In the genomic region with DNA sequence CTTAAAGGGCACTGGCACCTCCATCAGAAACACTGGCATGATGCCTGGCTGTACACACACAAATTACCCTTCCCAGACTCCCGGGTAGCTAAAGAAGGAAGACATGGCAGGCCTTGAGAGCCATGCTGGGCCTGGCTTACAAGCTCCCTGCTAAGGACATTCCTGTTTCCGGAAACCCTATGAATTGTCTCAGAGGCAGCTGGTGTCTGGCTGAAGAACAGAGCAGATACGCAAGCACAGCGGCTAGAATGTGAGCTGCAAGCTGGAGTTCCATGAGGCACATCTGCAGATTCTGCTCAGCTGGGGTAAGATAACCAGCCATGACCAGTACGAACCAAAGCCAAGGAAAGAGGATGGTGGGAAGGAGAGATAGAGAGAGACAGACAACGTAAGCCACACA, we compare ENCODE assay signal across 23 mouse cellular contexts.
DNase-seq lines count a peak whose midpoint lies in the region; ATAC-seq and TF ChIP-seq lines count a peak whose summit lies in the region.
"Had no signal": no experiment of that assay in that cellular context is flagged by ENCODE, and none has a peak within 500 bp of the region (broad histone marks: within the 10 kb centered on the region; RNA-seq: fewer than 3 reads in every experiment).

No protein-coding gene starts in this region.

- no peak for TF ChIP-seq POLR2A in cerebellum, adult 2 months (IDR thresholded peaks at IDR 0.05; ENCODE audit: borderline replicate concordance, insufficient read depth, low read length)

- no peaks in the 10 kb centered on the region for H3K4me1 ChIP-seq in cerebellum, adult 2 months (ENCODE audit: control insufficient read depth, insufficient read depth, low read length)
- no peaks in the 10 kb centered on the region for H3K4me1 ChIP-seq in heart, embryonic 11.5 days (ENCODE audit: control insufficient read depth, insufficient read depth, low read length)
- H3K4me1 ChIP-seq in intestine, embryonic 16.5 days (ENCODE audit: control insufficient read depth, insufficient read depth, low read length) = no peaks in the 10 kb centered on the region
- no peaks in the 10 kb centered on the region for H3K4me1 ChIP-seq in intestine, embryonic 15.5 days (replicated peaks)
- no peaks in the 10 kb centered on the region for H3K4me1 ChIP-seq in midbrain, postnatal 0 days (ENCODE audit: insufficient read depth, low read length)
- peaks cover 8% of the 10 kb centered on the region; the same call in 1 of the 2 replicates for H3K4me1 ChIP-seq in midbrain, embryonic 11.5 days (ENCODE audit: control insufficient read depth, insufficient read depth, low read length)
- H3K4me1 ChIP-seq: liver, embryonic 15.5 days had no signal

- 40% methylated on average over 6 of the region's 6 CpGs for WGBS in cerebellum, adult 2 months
- 71% methylated on average over 6 of the region's 6 CpGs for WGBS in heart, embryonic 11.5 days (ENCODE audit: insufficient replicate concordance)
- WGBS in intestine, embryonic 16.5 days = 77% methylated on average over 6 of the region's 6 CpGs
- 81% methylated on average over 6 of the region's 6 CpGs for WGBS in intestine, embryonic 15.5 days
- WGBS in midbrain, postnatal 0 days = 68% methylated on average over 6 of the region's 6 CpGs
- 93% methylated on average over 6 of the region's 6 CpGs for WGBS in midbrain, embryonic 11.5 days

- H3K36me3 ChIP-seq in heart, embryonic 11.5 days (ENCODE audit: control insufficient read depth, insufficient read depth, low read length) = no peaks in the 10 kb centered on the region
- no peaks in the 10 kb centered on the region for H3K36me3 ChIP-seq in intestine, embryonic 16.5 days (ENCODE audit: control insufficient read depth, insufficient read depth, low read length)
- H3K36me3 ChIP-seq in intestine, embryonic 15.5 days = no peaks in the 10 kb centered on the region
- H3K36me3 ChIP-seq in midbrain, postnatal 0 days (ENCODE audit: insufficient read depth, low read length) = no peaks in the 10 kb centered on the region
- H3K36me3 ChIP-seq in midbrain, embryonic 11.5 days (ENCODE audit: control insufficient read depth, insufficient read depth, low read length) = no peaks in the 10 kb centered on the region
- H3K36me3 ChIP-seq: embryonic facial prominence, embryonic 15.5 days; limb, embryonic 10.5 days; liver, embryonic 15.5 days; midbrain, embryonic 13.5 days had no signal

- H3K9ac ChIP-seq in heart, embryonic 11.5 days (ENCODE audit: low read depth, low read length) = no peak overlapping the region
- H3K9ac ChIP-seq in intestine, embryonic 16.5 days (ENCODE audit: low read depth, low read length) = no peak overlapping the region
- H3K9ac ChIP-seq in intestine, embryonic 15.5 days = no peak overlapping the region
- H3K9ac ChIP-seq in midbrain, postnatal 0 days (replicated peaks; ENCODE audit: low read length, poor library complexity, severe bottlenecking) = no peak overlapping the region
- no peak overlapping the region for H3K9ac ChIP-seq in midbrain, embryonic 11.5 days (ENCODE audit: low read length)
- H3K9ac ChIP-seq: embryonic facial prominence, embryonic 15.5 days; liver, embryonic 15.5 days; midbrain, embryonic 13.5 days had no signal

- TF ChIP-seq CTCF in cerebellum, adult 2 months (IDR thresholded peaks at IDR 0.05; ENCODE audit: borderline replicate concordance, insufficient read depth, low read depth, low read length) = no peak
- TF ChIP-seq CTCF in midbrain, postnatal 0 days (IDR thresholded peaks at IDR 0.05) = no peak

- H3K27me3 ChIP-seq in cerebellum, adult 2 months (ENCODE audit: control insufficient read depth, insufficient read depth, low read length) = no peaks in the 10 kb centered on the region
- H3K27me3 ChIP-seq in heart, embryonic 11.5 days (ENCODE audit: control insufficient read depth, insufficient read depth, low read length) = no peaks in the 10 kb centered on the region
- no peaks in the 10 kb centered on the region for H3K27me3 ChIP-seq in intestine, embryonic 16.5 days (replicated peaks; ENCODE audit: control insufficient read depth, insufficient read depth, low read length)
- H3K27me3 ChIP-seq in intestine, embryonic 15.5 days (replicated peaks) = no peaks in the 10 kb centered on the region
- no peaks in the 10 kb centered on the region for H3K27me3 ChIP-seq in midbrain, postnatal 0 days (ENCODE audit: insufficient read depth, low read length)
- no peaks in the 10 kb centered on the region for H3K27me3 ChIP-seq in midbrain, embryonic 11.5 days (ENCODE audit: control insufficient read depth, insufficient read depth, low read length)
- H3K27me3 ChIP-seq: embryonic facial prominence, embryonic 15.5 days; liver, embryonic 15.5 days; midbrain, embryonic 13.5 days had no signal

- no peaks in the 10 kb centered on the region for H3K9me3 ChIP-seq in heart, embryonic 11.5 days (replicated peaks; ENCODE audit: control insufficient read depth, low read length)
- no peaks in the 10 kb centered on the region for H3K9me3 ChIP-seq in intestine, embryonic 16.5 days (ENCODE audit: control insufficient read depth, low read length)
- H3K9me3 ChIP-seq in intestine, embryonic 15.5 days = no peaks in the 10 kb centered on the region
- no peaks in the 10 kb centered on the region for H3K9me3 ChIP-seq in midbrain, postnatal 0 days (ENCODE audit: low read length)
- no peaks in the 10 kb centered on the region for H3K9me3 ChIP-seq in midbrain, embryonic 11.5 days (ENCODE audit: control insufficient read depth, low read length)
- H3K9me3 ChIP-seq: embryonic facial prominence, embryonic 15.5 days; limb, embryonic 10.5 days; liver, embryonic 15.5 days; midbrain, embryonic 13.5 days had no signal

- no peak overlapping the region for H3K4me2 ChIP-seq in heart, embryonic 11.5 days
- H3K4me2 ChIP-seq in intestine, embryonic 16.5 days (ENCODE audit: low read depth, low read length) = no peak overlapping the region
- H3K4me2 ChIP-seq in intestine, embryonic 15.5 days (replicated peaks) = no peak overlapping the region
- H3K4me2 ChIP-seq in midbrain, postnatal 0 days (ENCODE audit: low read depth, low read length, poor library complexity, severe bottlenecking) = no peak overlapping the region
- H3K4me2 ChIP-seq in midbrain, embryonic 11.5 days = no peak overlapping the region
- H3K4me2 ChIP-seq: embryonic facial prominence, embryonic 15.5 days; liver, embryonic 15.5 days; midbrain, embryonic 13.5 days had no signal

- no peak overlapping the region for H3K4me3 ChIP-seq in cerebellum, adult 2 months (replicated peaks; ENCODE audit: insufficient read depth, low read depth, low read length)
- H3K4me3 ChIP-seq in heart, embryonic 11.5 days (ENCODE audit: low read depth, low read length) = no peak overlapping the region
- H3K4me3 ChIP-seq in intestine, embryonic 16.5 days (ENCODE audit: low read length) = no peak overlapping the region
- H3K4me3 ChIP-seq in intestine, embryonic 15.5 days (replicated peaks) = no peak overlapping the region
- no peak overlapping the region for H3K4me3 ChIP-seq in midbrain, postnatal 0 days (ENCODE audit: low read depth, low read length)
- H3K4me3 ChIP-seq in midbrain, embryonic 11.5 days (ENCODE audit: low read depth, low read length) = no peak overlapping the region
- H3K4me3 ChIP-seq: embryonic facial prominence, embryonic 15.5 days; heart, adult 2 months; left cerebral cortex, adult 2 months; limb, embryonic 10.5 days; liver, embryonic 15.5 days; midbrain, embryonic 13.5 days had no signal

- DNase-seq in cerebellum, postnatal 10 days = peak; percentile 24 to 36
- DNase-seq in cerebellum, adult 2 months = no peak
- peak; percentile 5 to 23 for DNase-seq in heart, adult 18-20 months
- peak; percentile 21 for DNase-seq in midbrain, postnatal 0 days (ENCODE audit: low spot score)
- DNase-seq in midbrain, embryonic 11.5 days (ENCODE audit: low spot score, missing footprints) = no peak
- DNase-seq: adrenal gland, adult 8-10 months; cerebellum, adult 8-10 months; gastrocnemius, postnatal 10 days; kidney, adult 2 months; liver; right cerebral cortex, postnatal 4 days; thymus, postnatal 36 days had no signal

- no peak overlapping the region for H3K27ac ChIP-seq in cerebellum, adult 2 months (ENCODE audit: insufficient read depth, low read length)
- no peak overlapping the region for H3K27ac ChIP-seq in heart, embryonic 11.5 days (ENCODE audit: low read depth, low read length)
- 0 out of 2 replicates have a peak overlapping the region, but pooled peaks have one; percentile 6 for H3K27ac ChIP-seq in intestine, embryonic 16.5 days (ENCODE audit: low read length)
- no peak overlapping the region for H3K27ac ChIP-seq in intestine, embryonic 15.5 days
- no peak overlapping the region for H3K27ac ChIP-seq in midbrain, postnatal 0 days (ENCODE audit: low read depth, low read length)
- no peak overlapping the region for H3K27ac ChIP-seq in midbrain, embryonic 11.5 days (ENCODE audit: low read depth, low read length)
- H3K27ac ChIP-seq: embryonic facial prominence, embryonic 15.5 days; heart, adult 2 months; kidney, postnatal 0 days; left cerebral cortex, adult 2 months; limb, embryonic 10.5 days; liver, embryonic 15.5 days; midbrain, embryonic 13.5 days had no signal

- no peak for ATAC-seq in heart, embryonic 11.5 days (replicated peaks; ENCODE audit: insufficient number of reproducible peaks, low FRiP score, low TSS enrichment)
- no peak for ATAC-seq in intestine, embryonic 16.5 days
- ATAC-seq in intestine, embryonic 15.5 days = no peak
- ATAC-seq in midbrain, postnatal 0 days (ENCODE audit: low FRiP score) = no peak
- ATAC-seq in midbrain, embryonic 11.5 days (ENCODE audit: low FRiP score) = no peak
- ATAC-seq: activated CD4-positive, CD25-positive, alpha-beta regulatory T cell, adult 4 months; midbrain, embryonic 13.5 days had no signal

Comparison
In these comparisons a context has a peak if more than half of its experiments do, and no peak if none do; other contexts are left out.
1. DNase-seq: peak in cerebellum, postnatal 10 days (2 of 2), heart, adult 18-20 months (2 of 2) and midbrain, postnatal 0 days (single experiment); none in cerebellum, adult 2 months (0 of 2) and midbrain, embryonic 11.5 days (single experiment).